Mouse (Mus musculus) ES-E14 (cell line): Measurements from ENCODE around the gene Kcna10.

Experiments
- CHD2 ChIP-seq: IDR thresholded peaks from 2 replicates; pipeline ENCODE4 v1.6.1; 2014; ENCODE audit warnings: mild to moderate bottlenecking, low read depth, low read length, inconsistent platforms
- MAFK ChIP-seq: IDR thresholded peaks from 2 replicates; pipeline ENCODE4 v1.6.1; 2014; ENCODE audit warnings: mild to moderate bottlenecking, low read depth, low read length, inconsistent platforms; ENCODE audit not compliant: insufficient read depth
- ZC3H11A ChIP-seq: IDR thresholded peaks from 2 replicates; pipeline ENCODE4 v1.6.1; 2012; ENCODE audit warnings: low read depth, mild to moderate bottlenecking, inconsistent platforms, low read length, borderline replicate concordance
- ZNF384 ChIP-seq: IDR thresholded peaks from 2 replicates; pipeline ENCODE4 v1.6.1; 2012; ENCODE audit warnings: low read depth, low read length, inconsistent platforms

DNA sequence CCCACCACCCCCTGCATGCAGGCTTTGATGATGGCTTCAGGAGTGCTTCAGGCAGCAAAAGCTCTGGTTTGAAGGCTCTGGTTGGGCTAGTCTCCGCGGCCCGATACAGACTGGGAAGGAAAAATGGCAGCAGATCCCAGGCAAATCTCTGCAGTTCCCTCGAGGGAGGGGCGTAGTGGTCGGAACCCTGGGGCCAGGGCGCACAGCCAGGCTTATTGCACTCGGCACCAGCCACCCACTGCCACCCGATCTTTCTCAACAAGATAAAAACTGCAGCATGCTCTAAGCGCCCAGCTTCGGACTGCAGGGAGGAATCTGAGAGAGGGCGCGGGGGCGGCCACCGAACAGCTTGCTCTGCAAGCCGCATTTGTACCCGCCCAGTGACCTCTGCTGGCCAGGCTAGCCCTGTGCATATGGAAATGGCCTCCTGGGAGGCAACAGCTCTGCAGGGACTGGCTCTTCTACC is 23.0 kb upstream of the Kcna10 start:
- TF ChIP-seq CHD2: no peak
- TF ChIP-seq ZNF384: no peak
- no peak for TF ChIP-seq MAFK
- TF ChIP-seq ZC3H11A: no peak
